Mouse (Mus musculus) kidney, postnatal 36 days (tissue): ENCODE data around the gene Napa.

ENCODE experiments used
- DNase-seq, 2 experiments: peaks; one replicate each; pipeline ENCODE4 v3.0.0; 2021 to 2022; ENCODE audit warnings: mixed read lengths in 2 of 2

Napa gene

GRCm38 (mm10) chr7:16098021-16099017 lies at the start of gene Napa:
TSS of gene Napa (plus strand) at chr7:16098458.
- DNase-seq = peak; percentile 99 to 100

- peak; percentile 47 to 67 for DNase-seq
Measured at GRCm38 (mm10) chr7:16048675-16049575, 49.3 kb upstream of the Napa start.

- DNase-seq = no peak
Measured at GRCm38 (mm10) chr7:16049576-16049915, 48.7 kb upstream of the Napa start.

DNA sequence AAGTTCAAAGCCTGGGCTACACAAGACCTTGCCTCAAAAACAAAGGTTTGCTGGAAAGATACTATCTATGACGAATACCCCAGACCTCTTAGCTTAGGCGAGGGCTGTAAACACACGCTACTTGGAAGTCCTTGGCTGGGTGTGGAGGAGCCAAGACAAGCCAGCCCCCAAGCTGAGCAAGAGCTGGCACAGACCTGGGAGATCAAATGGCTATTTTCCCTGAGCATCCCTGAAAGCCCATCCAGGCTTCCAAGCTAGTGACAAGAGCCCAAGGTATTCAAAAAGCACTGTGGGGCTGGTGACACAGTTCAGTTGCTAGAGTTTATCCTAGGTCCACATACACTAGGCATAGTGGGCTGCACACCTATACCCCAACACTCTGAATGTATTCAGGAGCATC lies 47.7 kb upstream of the Napa start:
- DNase-seq = no peak

DNA sequence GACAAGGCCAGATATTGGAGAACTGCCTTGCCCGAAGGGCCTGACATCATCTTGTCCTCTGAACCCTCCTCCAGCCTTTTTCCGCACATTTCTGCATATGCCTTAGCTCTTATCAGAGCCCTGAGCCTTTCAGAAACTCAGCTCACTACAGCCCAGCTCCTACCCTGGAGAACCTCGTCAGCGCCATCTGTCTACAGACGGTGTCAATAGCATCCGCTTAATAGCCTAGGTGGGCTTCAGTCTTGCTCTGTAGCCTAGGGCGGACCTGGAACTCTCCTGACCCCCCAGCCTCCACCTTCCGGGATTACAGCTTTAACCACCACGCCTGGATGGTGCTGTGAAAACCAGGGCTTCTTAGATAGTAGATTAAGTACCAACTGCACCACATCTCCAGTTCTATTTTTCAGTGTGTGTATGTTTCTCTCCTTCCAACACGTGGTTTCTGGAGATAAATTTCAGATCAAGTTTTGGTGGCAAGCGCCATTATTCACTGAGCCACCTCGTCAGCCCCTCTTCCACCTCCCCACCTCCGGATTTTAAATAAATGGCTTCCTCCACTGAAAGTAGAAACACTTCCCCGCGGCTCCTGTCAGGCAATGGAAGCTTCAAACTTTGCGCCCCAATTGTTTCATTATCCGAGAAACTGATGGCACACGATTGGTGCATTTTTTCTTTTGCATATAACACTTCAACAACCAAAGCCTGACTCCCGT lies 46.2 kb upstream of the Napa start:
- DNase-seq = peak; percentile 78 to 89

DNA sequence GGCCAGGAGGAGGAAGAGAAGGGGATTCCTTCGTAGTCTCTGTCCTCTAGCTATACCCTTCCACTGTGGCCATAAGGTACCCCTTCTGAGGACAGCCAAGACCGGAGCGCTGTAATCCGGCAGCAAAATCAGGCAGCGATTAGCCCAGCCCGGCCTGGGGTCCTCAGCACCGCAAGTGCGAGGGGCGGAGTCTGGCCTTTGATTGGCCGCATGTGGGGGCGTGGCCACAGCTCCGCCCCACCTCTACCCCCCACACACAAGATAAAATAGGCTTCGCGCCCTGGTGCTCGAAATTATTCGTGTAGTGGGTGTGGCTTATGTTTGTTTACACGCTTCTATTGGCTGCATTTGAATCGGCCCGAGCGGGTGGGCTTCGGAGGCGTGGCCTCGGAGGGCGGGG lies 45.6 kb upstream of the Napa start:
- DNase-seq = peak; percentile 98

GRCm38 (mm10) chr7:16053105-16053504 lies 45.2 kb upstream of the Napa start:
- DNase-seq = no peak

DNA sequence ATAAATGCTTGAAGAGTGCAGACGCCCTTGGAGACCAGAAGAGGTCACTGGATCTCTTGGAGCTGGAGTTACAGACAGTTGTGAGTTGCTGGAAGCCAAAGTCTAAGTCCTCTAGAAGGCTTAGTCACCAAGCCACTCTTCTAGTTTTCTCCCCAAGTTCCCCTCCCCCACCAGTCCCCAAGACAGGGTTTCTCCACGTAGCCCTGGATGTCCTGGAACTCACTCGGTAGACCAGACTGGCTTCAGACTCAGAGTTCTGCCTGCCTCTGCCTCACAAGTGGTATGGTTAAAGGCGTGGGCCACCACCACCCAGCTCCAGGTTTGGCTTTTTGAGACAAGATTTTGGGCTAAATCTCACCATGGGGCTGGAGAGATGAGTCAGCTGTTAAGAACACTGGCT lies 43.3 kb upstream of the Napa start:
- DNase-seq = no peak

DNA sequence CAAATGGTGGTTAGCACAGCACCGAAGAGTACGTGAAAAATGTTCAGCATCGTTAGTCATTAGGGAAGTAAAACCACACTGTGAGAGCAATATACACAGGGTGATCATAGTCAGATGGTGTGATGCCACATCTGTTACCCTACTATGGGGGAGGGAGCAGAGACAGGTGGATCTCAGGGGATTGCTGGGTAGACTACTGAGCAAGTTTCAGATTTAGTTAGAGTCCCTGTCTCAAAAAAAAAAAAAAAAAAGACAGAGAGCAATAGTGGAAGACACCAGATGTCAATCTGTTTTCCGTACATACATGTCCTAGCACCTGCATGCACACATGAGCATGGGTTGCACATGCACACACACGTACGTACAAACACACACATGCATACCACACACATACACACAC lies 42.6 kb upstream of the Napa start:
- DNase-seq = no peak

DNA sequence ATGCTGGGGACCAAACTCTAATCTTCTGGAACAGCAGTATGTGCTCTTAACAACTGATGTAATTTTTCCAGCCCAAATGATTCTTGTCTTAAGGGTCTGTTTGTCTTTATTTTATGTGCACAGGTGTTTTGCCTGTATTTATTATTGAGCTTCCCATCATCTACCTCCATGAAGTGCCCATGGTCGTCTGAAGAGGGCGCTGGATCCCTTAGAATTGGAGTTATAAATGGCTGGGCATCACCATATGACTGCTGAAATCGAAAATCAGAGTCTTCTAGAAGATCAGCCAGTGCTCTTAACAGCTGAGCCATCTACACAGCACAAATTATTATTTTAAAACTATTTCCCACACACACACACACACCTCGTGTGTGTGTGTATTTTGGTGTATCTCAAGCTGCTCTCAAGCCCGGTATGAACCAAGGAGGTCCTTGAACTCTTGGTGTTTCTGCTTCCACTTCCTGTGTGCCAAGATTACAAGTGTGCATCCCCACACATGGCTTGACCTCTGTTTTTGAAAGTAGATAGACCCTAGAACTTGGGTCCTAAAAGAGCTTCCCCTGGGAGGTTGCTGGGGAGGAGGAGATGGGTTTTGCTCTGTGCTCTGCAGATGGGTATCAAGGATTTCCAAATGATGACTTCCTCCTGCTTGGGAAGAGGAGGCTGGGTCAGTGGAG lies 41.7 kb upstream of the Napa start:
- DNase-seq = peak in 1 of 2 experiments; percentile 63

- no peak for DNase-seq
Measured at GRCm38 (mm10) chr7:16057136-16057534, 41.1 kb upstream of the Napa start.

DNA sequence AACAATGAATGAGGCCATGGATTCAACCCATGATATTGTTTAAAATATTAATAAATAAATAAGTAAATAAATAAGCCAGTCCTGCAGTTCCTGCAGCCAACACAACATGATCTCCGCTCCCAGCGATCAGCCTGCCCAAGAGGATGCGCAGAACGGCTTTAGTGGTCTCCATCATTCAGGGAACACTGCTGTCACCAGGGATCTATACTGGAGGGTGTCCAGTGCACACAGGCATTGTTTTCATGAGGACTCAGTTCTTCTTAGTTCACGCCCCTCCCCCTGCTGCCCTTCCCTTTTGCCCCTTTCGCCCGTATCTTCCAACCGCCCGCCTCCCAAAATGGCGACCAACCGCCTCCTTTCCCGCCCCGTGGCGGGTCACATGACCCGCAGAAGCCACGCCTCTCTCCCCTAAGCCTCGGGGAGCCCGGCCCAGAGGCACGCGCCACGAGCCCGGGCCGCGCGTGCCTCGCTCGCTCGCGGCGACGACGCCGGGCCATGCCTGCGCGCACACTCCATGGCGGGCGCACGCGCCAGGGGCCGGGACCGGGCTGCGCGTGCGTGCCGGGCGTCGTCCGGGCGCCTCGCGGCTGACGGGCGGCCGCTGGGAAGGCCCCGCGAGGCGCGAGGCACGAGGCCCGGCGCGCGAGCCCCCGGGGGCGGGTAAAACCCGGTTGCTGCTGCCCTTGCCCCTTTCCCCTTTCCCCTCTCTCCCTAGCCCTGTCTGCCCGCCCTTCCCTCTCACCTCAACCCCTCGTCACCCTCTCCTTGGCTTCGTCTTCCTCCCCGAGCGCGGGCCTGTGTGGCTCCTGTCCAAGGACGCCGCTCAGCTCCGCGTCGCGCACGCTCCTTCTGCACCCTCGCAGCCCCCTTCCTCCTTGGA lies 36.8 kb upstream of the Napa start, which contains the start of gene Zfp541:
Gene Zfp541, plus strand, starts transcription at position 596 of the 880 bp plus-strand sequence.
- no peak for DNase-seq

GRCm38 (mm10) chr7:16062099-16062420 lies 36.2 kb upstream of the Napa start:
- DNase-seq = no peak

DNA sequence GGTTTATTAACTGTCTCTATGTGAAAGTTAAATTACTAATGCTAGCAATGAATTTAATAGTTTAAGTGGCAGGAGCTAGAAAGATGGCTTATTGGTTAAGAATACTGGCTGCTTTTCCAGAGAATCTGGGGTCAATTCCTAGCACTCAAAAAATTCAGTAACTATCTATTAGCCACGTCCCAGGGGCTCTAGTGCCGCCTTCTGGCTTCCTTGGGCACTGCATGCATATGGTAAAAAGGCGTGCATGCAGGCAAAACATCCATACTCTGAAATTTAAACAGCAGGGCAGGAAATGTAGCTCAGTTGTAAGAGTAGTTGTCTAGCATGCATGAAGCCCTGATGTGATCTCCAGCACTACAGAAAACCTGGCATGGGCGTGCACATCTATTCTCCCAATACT lies 34.8 kb upstream of the Napa start:
- DNase-seq = peak in 1 of 2 experiments; percentile 28

- DNase-seq = no peak
Measured at GRCm38 (mm10) chr7:16070846-16071245, 27.4 kb upstream of the Napa start.

- DNase-seq = no peak
Measured at GRCm38 (mm10) chr7:16071906-16072305, 26.4 kb upstream of the Napa start.

GRCm38 (mm10) chr7:16079947-16080346 lies 18.3 kb upstream of the Napa start:
- no peak for DNase-seq

DNA sequence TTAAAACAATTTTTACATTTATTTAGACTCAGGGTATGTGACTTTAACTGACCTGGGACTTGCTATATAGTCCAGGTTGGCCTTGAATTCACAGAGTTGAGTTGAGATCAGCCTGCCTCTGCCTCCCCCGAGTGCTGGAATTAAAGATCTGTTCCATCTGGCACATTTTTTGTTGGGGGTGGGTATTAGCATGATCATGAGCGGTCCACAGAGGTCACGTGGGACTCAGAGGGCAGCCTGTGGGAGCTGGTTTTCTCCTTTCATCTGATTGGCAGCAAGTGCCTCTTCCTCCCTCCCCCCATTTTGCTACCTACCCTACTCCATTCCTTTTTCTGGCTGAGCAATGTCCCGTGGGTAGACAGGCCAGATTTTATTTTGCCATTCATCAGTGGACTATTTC lies 17.7 kb upstream of the Napa start:
- DNase-seq = no peak

DNA sequence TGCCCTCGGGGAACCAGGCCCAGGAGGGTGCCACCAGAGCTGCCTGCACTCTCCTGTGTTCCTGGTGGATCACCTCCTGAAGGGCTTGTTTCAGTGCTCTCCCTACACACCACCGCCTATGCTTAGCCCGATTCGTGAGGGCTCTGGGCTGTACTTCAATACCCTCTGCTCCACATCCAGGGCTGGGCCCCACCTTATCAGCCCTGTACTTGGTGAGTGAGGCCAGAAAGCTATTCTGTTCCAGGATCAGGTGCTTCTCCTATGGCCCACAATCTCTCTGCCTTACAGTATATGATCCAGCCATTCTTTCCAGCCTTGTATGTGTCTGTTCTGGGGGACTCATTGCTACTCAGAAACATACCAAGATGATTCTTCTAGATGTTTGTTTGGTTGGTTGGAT lies 14.9 kb upstream of the Napa start:
- no peak for DNase-seq

- no peak for DNase-seq
Measured at GRCm38 (mm10) chr7:16087587-16087986, 10.7 kb upstream of the Napa start.

- no peak for DNase-seq
Measured at GRCm38 (mm10) chr7:16094592-16094991, 3.7 kb upstream of the Napa start.
